Mouse (Mus musculus): Measurements from ENCODE around the gene Gnl3l. TPM values are rescaled to one million over a fixed set of nuclear protein-coding genes. Genes with fewer than 3 reads are reported as not detected.

The Gnl3l gene
- total RNA-seq (2015; ENCODE audit: low replicate concordance), result 7.7 and 7.9 TPM in 2 replicates
- 13.1 and 16.6 TPM in 2 replicates for total RNA-seq (2017; ENCODE audit: low replicate concordance)

GRCm38 (mm10) chrX:151016938-151017877 lies at the start of gene Gnl3l:
TSS of gene Gnl3l (minus strand) at chrX:151017322.
- peak; percentile 98 for ATAC-seq (replicated peaks; ENCODE audit: low FRiP score, poor library complexity, severe bottlenecking)

GRCm38 (mm10) chrX:151066071-151066666 lies 49.0 kb upstream of the Gnl3l start:
- ATAC-seq (replicated peaks; ENCODE audit: low FRiP score, poor library complexity, severe bottlenecking), result no peak

GRCm38 (mm10) chrX:151061615-151062299 lies 44.6 kb upstream of the Gnl3l start:
- no peak for ATAC-seq (replicated peaks; ENCODE audit: low FRiP score, poor library complexity, severe bottlenecking)

DNA sequence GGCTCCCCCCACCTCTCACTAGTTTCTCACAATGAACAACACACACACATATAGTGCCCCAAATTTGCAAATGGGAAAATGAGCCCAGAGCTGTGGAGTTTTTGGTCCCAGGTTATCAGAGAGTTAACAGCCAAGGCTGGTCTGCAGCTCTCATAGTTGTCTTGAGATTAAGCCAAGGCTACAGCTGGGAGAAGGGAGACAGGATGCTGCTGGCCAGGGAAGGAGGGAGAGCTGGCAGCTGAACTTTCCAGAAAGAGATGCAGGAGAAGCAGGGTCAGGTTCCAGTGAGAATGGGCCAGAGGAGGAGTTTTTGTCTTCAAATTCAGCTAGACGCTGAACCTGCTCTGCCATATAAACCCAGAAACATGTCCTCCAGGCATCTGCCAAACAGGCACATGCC lies 42.2 kb upstream of the Gnl3l start:
- ATAC-seq (replicated peaks; ENCODE audit: low FRiP score, poor library complexity, severe bottlenecking), result no peak

GRCm38 (mm10) chrX:151055559-151055958 lies 38.4 kb upstream of the Gnl3l start:
- ATAC-seq (replicated peaks; ENCODE audit: low FRiP score, poor library complexity, severe bottlenecking), result no peak

GRCm38 (mm10) chrX:151054489-151054888 lies 37.4 kb upstream of the Gnl3l start:
- no peak for ATAC-seq (replicated peaks; ENCODE audit: low FRiP score, poor library complexity, severe bottlenecking)

DNA sequence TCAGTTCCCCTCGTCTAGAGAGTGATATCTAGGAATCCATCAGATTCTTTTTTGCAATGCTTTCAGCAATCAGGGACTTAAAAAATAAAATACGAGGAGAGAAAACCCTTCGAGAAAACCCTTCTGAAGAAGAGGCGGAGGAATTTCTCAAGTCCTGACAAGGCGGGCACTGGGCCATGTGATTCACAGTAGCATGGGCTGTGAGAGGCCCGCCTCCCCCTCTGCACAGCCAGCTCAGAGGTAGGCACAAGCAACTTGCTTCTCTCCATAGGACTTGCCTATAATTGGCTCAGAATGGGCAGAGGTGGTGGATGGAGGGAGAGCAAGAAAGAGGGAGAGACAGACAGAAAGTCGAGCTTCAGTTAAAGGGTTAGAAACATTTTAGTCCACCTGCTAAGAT lies 33.2 kb upstream of the Gnl3l start:
- ATAC-seq (replicated peaks; ENCODE audit: low FRiP score, poor library complexity, severe bottlenecking), result no peak

DNA sequence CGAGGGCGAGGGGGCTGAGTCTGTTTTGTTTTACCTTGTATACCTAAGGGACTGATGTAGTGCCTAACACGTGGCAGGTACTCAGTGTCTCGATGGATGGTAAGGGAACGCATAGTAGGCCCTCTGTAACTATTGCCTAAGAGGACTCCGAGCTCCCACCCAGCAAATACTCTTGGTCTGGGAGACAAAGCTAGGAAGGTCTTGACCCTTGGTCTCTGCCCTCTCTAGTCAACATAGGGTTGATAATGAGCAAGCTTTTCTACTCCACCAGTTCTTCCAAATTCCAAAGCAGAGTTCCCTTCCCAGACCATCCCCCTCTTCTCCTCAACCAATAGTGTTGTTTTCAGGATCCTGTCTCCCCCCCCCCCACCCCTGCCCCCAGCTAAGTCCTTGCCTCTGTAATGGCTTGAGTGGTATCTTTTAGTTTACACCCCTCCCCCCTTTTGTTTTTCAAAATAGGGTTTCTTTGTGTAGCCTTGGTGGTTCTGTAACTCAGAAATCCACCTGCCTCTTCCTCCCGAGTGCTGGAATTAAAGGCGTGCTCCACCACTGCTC lies 32.6 kb upstream of the Gnl3l start:
- no peak for ATAC-seq (replicated peaks; ENCODE audit: low FRiP score, poor library complexity, severe bottlenecking)

GRCm38 (mm10) chrX:151047431-151048058 lies 30.4 kb upstream of the Gnl3l start:
- ATAC-seq (replicated peaks; ENCODE audit: low FRiP score, poor library complexity, severe bottlenecking), result no peak

DNA sequence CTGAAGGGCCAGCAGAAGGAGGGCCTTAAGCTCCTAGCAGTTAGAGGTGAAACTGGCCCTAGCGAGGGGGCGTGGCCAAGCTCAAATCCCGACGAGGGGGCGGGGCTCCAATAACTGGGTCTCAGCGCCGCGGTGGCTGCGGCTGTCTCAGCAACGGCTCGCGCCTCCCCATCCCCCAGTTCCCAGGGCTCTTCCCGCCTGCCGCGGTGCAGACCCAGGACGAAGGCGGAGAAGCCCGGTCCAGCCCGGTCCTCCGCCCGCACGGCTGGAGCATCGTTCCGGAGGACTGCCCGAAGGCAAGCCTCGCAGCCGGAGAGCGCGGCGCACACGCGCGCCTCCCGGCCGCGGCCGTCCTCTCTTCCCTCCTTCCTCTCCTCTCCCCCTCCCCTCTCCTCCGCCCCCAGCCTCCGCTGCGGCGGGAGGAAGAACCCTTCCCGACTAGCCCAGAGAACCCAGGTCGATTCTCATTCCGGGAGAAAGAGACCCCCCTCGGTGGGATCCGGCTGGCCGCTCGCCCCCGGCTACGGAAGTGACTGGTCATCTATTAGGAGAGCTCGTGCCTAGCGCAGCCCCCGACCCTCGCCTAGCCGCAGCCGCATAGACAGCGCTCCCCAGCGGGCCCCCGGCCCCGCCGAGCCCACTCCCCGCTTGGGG lies 29.8 kb upstream of the Gnl3l start:
- ATAC-seq (replicated peaks; ENCODE audit: low FRiP score, poor library complexity, severe bottlenecking), result no peak

DNA sequence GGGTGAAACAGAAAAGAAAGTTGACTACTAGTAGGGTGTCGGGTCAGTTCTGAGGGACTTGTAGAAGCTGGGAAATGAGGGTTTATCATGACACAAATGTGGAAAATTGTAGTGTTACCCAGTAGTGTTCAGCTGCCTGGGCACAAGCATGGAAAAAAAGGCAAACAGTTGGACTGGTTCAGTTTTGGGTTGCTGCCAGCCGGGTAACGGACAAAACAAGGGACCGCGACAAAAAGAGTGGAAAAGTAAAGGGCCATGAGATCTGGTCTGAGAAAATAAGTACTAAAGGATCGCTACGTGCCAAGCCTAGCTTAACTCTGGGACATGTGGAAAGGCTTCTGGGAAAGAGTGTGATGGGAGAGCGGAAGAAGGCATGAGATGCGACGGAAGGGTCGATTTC lies 29.2 kb upstream of the Gnl3l start:
- ATAC-seq (replicated peaks; ENCODE audit: low FRiP score, poor library complexity, severe bottlenecking), result no peak

DNA sequence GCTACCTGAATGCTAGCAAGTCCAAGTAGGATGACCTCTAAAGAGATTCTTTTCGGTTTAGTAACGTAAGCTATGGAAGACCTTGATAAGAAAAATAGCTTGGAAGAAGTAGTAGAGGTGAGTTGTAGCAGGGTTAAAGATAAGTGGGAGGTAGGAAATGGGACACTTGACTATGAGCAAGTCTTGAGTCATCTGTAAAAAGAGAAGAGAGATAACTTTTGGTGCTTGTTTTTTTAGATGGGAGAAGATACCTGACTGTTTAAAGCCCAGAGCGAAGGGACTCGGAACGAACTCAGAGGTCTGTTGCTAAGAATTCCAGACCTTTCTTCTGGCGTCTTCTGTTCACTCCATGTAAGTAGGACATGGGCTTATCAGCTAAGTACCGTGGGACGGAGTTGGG lies 28.7 kb upstream of the Gnl3l start, which contains the start of gene Fgd1:
TSS of gene Fgd1 (plus strand) at position 301 of the 400 bp plus-strand sequence.
- ATAC-seq (replicated peaks; ENCODE audit: low FRiP score, poor library complexity, severe bottlenecking), result no peak

DNA sequence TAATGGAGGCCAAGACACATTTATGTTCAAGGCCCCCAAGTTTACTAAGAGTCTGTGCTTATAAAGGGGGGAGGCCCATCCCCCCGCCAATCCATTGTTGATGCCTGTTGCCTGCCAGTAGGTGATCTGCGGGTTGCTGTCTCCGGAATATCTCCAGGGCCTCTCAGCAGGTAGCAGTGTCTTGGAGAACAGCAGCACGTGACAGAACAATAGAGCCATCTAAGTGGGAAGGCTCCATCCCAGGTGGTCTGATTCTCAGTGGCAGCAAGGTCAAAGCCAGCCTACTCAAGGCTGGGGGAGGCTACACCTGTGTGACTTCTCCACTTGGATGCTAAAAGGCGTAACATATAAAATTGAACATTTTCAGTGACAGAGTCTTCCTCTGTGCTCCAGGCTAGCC lies 24.1 kb upstream of the Gnl3l start:
- ATAC-seq (replicated peaks; ENCODE audit: low FRiP score, poor library complexity, severe bottlenecking), result no peak

GRCm38 (mm10) chrX:151031400-151031799 lies 14.3 kb upstream of the Gnl3l start:
- no peak for ATAC-seq (replicated peaks; ENCODE audit: low FRiP score, poor library complexity, severe bottlenecking)

GRCm38 (mm10) chrX:151018798-151019197 lies 1.7 kb upstream of the Gnl3l start:
- no peak for ATAC-seq (replicated peaks; ENCODE audit: low FRiP score, poor library complexity, severe bottlenecking)

DNA sequence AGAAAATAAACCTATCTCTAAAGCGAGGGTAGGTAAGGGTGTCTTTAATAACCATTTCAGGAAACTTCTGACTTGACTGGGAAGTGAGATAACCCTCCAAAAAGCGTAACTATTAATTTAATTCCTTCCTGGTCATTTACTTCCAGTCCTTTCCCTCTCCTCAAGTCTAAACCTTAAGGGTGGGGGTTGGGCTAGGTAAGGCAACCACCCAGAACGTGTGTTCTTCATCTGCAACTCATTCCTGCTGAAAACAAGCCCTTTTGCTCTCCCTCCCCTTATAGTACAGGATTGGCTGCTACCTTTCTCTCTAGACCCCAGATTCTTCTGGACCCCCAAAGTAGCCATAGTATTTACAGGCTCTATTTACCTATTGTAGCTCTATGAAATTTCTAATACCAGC lies 775 bp upstream of the Gnl3l start:
- no peak for ATAC-seq (replicated peaks; ENCODE audit: low FRiP score, poor library complexity, severe bottlenecking)

DNA sequence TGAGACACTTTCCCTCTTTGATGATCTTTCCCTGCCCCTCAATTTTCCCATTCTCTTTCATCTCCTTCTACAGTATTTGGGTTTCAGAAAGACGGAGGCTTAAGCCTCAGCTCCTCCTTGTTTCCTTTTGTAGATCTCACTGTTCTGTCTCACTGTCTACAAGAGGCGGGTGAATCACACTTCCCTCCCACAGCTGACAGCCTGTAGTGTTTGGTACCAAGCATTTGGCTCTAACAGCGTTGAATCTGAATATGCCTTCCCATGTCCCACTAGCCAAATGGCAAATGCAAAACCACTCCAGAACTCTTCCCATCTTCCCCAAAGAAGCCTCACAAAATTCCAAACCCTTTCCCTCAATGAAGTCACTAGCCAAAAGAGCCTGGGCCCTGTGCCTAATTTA lies 20.3 kb downstream of the Gnl3l start:
- ATAC-seq (replicated peaks; ENCODE audit: low FRiP score, poor library complexity, severe bottlenecking), result no peak

DNA sequence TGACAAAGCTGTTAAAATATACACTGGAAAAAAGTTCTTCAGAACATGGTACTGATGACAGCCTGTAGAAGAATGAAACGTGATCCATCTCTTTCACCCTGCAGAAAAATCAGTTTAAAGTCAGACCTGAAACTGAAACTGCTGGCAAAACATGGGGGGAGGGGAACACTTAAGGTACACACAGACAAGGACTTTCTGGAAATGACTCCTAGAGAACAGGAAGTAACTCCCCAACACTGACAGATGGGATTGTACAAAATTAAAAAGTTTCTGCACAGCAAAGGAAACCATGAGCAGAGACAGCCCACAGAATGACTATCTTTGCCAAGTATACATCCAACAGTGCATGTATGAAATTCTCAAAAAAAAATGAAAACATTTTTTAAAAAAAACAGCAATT lies 35.5 kb downstream of the Gnl3l start:
- no peak for ATAC-seq (replicated peaks; ENCODE audit: low FRiP score, poor library complexity, severe bottlenecking)

- no peak for ATAC-seq (replicated peaks; ENCODE audit: low FRiP score, poor library complexity, severe bottlenecking)
These were observed 41.7 kb downstream of the Gnl3l start for GRCm38 (mm10) chrX:150975424-150975823.

Measured in erythroblast, adult 5-6 weeks (primary cell).